Mouse (Mus musculus): ENCODE data around the gene Col6a2. TPM values are rescaled to one million over a fixed set of nuclear protein-coding genes. Genes with fewer than 3 reads are reported as not detected.

Col6a2 gene
- 14.8 and 18.7 TPM in 2 replicates for polyA plus RNA-seq (2016; fragmentation: Nextera tagmentation; extraction: Ambion mirVana)

- Histone ChIP-seq H3K9ac (peak within 1 kb of the TSS; percentile 33; the same call in 1 of the 2 replicates), H3K36me3 (replicated peaks) (no peaks in the 10 kb centered on the region), H3K27ac (no peak within 1 kb of the TSS), H3K4me2 (peak within 1 kb of the TSS; percentile 58), H3K27me3 (0 out of 2 replicates have a peak, but pooled peaks cover 14% of the 10 kb centered on the region), H3K9me3 (no peaks in the 10 kb centered on the region), H3K4me1 (peaks cover 10% of the 10 kb centered on the region), H3K4me3 (replicated peaks) (peak within 1 kb of the TSS; percentile 38)
- 3% methylated on average over 30 of the region's 31 CpGs for WGBS
- peak; percentile 81 for ATAC-seq (ENCODE audit: low FRiP score)
These were observed at the start of gene Col6a2 for GRCm38 (mm10) chr10:76622928-76623680. Col6a2 (minus strand) TSS chr10:76623630.

- Histone ChIP-seq H3K4me2 (no peak overlapping the region), H3K4me1 (no peaks in the 10 kb centered on the region), H3K9me3 (no peaks in the 10 kb centered on the region), H3K27me3 (no peaks in the 10 kb centered on the region), H3K9ac (no peak overlapping the region), H3K4me3 (replicated peaks) (no peak overlapping the region), H3K36me3 (replicated peaks) (no peaks in the 10 kb centered on the region), H3K27ac (no peak overlapping the region)
- 81% methylated on average over 9 of the region's 9 CpGs for WGBS
- no peak for ATAC-seq (ENCODE audit: low FRiP score)
These were observed 48.5 kb upstream of the Col6a2 start for GRCm38 (mm10) chr10:76671939-76672338.

GRCm38 (mm10) chr10:76668947-76669284 lies 45.5 kb upstream of the Col6a2 start:
- 80% methylated on average over 7 of the region's 7 CpGs for WGBS
- Histone ChIP-seq H3K9me3 (no peaks in the 10 kb centered on the region), H3K4me3 (replicated peaks) (no peak overlapping the region), H3K9ac (no peak overlapping the region), H3K27me3 (no peaks in the 10 kb centered on the region), H3K36me3 (replicated peaks) (no peaks in the 10 kb centered on the region), H3K27ac (no peak overlapping the region), H3K4me1 (no peaks in the 10 kb centered on the region), H3K4me2 (no peak overlapping the region)
- ATAC-seq (ENCODE audit: low FRiP score) = no peak

- H3K4me2 ChIP-seq = no peak overlapping the region
- no peaks in the 10 kb centered on the region for H3K9me3 ChIP-seq
- H3K4me1 ChIP-seq = no peaks in the 10 kb centered on the region
- no peak for ATAC-seq (ENCODE audit: low FRiP score)
- H3K27me3 ChIP-seq = no peaks in the 10 kb centered on the region
- no peaks in the 10 kb centered on the region for H3K36me3 ChIP-seq (replicated peaks)
- H3K27ac ChIP-seq = no peak overlapping the region
- no peak overlapping the region for H3K9ac ChIP-seq
- 94% methylated on average over 4 of the region's 4 CpGs for WGBS
- H3K4me3 ChIP-seq (replicated peaks) = no peak overlapping the region
These were observed 45.0 kb upstream of the Col6a2 start for GRCm38 (mm10) chr10:76668261-76668946.

GRCm38 (mm10) chr10:76667197-76667805 lies 43.9 kb upstream of the Col6a2 start:
- no peak overlapping the region for H3K9ac ChIP-seq
- H3K27ac ChIP-seq = no peak overlapping the region
- ATAC-seq (ENCODE audit: low FRiP score) = no peak
- H3K4me2 ChIP-seq = no peak overlapping the region
- H3K36me3 ChIP-seq (replicated peaks) = no peaks in the 10 kb centered on the region
- 90% methylated on average over 1 of the region's 1 CpGs for WGBS
- H3K4me1 ChIP-seq = no peaks in the 10 kb centered on the region
- H3K4me3 ChIP-seq (replicated peaks) = no peak overlapping the region
- H3K27me3 ChIP-seq = no peaks in the 10 kb centered on the region
- H3K9me3 ChIP-seq = no peaks in the 10 kb centered on the region

GRCm38 (mm10) chr10:76665551-76665950 lies 42.1 kb upstream of the Col6a2 start:
- Histone ChIP-seq H3K27me3 (no peaks in the 10 kb centered on the region), H3K9me3 (no peaks in the 10 kb centered on the region), H3K4me1 (no peaks in the 10 kb centered on the region), H3K9ac (no peak overlapping the region), H3K36me3 (replicated peaks) (no peaks in the 10 kb centered on the region), H3K4me2 (no peak overlapping the region), H3K4me3 (replicated peaks) (no peak overlapping the region), H3K27ac (no peak overlapping the region)
- ATAC-seq (ENCODE audit: low FRiP score) = no peak
- WGBS = 92% methylated on average over 11 of the region's 11 CpGs

GRCm38 (mm10) chr10:76664156-76665115 lies 41.0 kb upstream of the Col6a2 start:
- Histone ChIP-seq H3K9me3 (no peaks in the 10 kb centered on the region), H3K4me3 (replicated peaks) (no peak overlapping the region), H3K4me2 (no peak overlapping the region), H3K36me3 (replicated peaks) (no peaks in the 10 kb centered on the region), H3K27ac (no peak overlapping the region), H3K9ac (no peak overlapping the region), H3K27me3 (no peaks in the 10 kb centered on the region), H3K4me1 (no peaks in the 10 kb centered on the region)
- ATAC-seq (ENCODE audit: low FRiP score) = no peak
- 86% methylated on average over 20 of the region's 20 CpGs for WGBS

DNA sequence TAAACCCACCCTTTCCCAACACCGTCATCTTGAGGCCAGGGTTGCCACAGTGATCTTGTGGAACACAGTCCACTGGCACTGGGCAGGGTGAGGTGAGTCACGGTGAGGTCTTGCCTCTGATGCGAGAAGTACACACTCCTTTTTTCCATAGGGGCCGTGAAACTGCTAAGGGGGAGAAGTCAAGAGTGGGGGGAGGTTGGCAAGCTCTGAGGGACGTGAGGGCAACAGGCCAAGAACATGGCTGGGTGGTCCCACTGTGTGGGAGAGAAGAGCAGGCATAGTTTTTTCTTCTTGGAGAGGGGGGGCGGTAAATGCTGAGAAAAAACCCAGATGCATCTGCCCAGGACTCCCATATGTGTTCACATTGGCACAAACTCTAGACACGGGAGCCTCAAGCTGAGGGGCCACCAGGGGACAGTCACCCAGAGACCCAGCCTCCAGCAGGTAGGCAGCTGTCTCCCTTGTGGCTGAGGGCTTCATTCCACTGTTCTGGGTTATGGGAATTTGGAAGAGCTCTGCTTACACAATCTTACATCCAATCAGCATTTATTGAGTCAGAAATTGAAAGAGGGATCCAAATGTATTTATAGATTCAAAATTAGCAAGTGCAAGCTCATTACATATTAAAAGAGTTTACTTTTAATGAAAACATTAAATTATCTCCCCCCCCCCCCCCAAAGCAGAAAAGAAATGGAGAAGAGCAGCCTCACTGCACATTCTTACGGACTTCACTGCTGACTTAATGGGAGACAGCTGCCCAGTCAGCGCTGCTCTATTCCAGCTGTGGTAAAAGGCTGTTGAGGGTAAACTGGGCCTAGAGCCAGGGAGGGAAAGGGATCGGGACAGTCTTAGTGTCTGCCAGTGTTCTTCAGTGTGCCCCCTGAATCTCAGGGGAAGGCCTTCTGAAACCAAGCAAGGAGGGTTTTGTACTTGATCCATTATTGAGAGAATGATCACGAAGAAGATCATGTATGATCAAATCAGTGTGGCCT lies 30.2 kb upstream of the Col6a2 start:
- Histone ChIP-seq H3K4me3 (replicated peaks) (no peak overlapping the region), H3K4me2 (no peak overlapping the region), H3K27ac (no peak overlapping the region), H3K27me3 (no peaks in the 10 kb centered on the region), H3K9ac (no peak overlapping the region), H3K4me1 (no peaks in the 10 kb centered on the region), H3K9me3 (no peaks in the 10 kb centered on the region), H3K36me3 (replicated peaks) (no peaks in the 10 kb centered on the region)
- ATAC-seq (ENCODE audit: low FRiP score) = no peak
- WGBS = 86% methylated on average over 11 of the region's 11 CpGs

DNA sequence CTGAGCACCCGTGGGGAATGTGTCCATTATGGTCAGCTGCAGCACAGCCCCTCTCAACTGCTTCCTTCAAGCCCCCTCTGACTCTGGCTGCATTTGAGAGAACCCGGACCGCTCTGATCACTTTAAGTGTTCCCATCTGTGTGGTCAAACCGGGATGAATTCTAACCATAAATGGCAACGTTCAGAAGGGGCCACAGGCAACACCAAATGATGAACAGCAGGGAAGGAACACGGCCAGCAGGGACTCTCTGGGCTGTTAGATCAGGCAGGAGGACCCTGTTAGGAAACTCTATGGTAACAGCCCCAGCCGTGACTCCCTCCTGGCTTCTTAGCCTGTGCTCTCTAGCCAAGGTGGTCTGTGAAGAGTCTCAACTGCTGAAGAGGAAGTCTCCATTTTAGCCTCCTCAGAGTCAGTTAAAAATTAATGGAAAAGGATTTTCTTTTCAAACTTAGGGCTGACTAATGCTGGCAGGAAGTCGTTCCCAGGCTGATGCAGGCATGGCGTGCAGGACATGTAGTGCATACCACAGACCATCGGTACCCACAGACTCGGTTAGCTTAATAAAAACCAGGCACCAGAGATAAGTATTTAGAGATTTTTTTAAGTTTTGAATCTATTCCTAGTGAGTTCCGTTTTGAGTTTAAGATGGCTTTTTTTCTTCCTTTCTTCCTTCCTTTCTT lies 27.4 kb upstream of the Col6a2 start:
- no peak overlapping the region for H3K4me3 ChIP-seq (replicated peaks)
- ATAC-seq (ENCODE audit: low FRiP score) = no peak
- 83% methylated on average over 12 of the region's 12 CpGs for WGBS
- no peaks in the 10 kb centered on the region for H3K36me3 ChIP-seq (replicated peaks)
- H3K27ac ChIP-seq = no peak overlapping the region
- no peak overlapping the region for H3K4me2 ChIP-seq
- H3K9ac ChIP-seq = no peak overlapping the region
- H3K9me3 ChIP-seq = no peaks in the 10 kb centered on the region
- H3K4me1 ChIP-seq = no peaks in the 10 kb centered on the region
- no peaks in the 10 kb centered on the region for H3K27me3 ChIP-seq

- 92% methylated on average over 10 of the region's 10 CpGs for WGBS
- no peak for ATAC-seq (ENCODE audit: low FRiP score)
- Histone ChIP-seq H3K4me1 (no peaks in the 10 kb centered on the region), H3K36me3 (replicated peaks) (no peaks in the 10 kb centered on the region), H3K4me2 (no peak overlapping the region), H3K9ac (no peak overlapping the region), H3K27ac (no peak overlapping the region), H3K27me3 (no peaks in the 10 kb centered on the region), H3K9me3 (no peaks in the 10 kb centered on the region), H3K4me3 (replicated peaks) (no peak overlapping the region)
These were observed 25.3 kb upstream of the Col6a2 start for GRCm38 (mm10) chr10:76648738-76649137.

- WGBS = 70% methylated on average over 3 of the region's 3 CpGs
These were observed 24.0 kb upstream of the Col6a2 start for GRCm38 (mm10) chr10:76647390-76647789.

More at GRCm38 (mm10) chr10:76647390-76647789, 24.0 kb upstream of the Col6a2 start:
- Histone ChIP-seq H3K9me3 (no peaks in the 10 kb centered on the region), H3K27ac (no peak overlapping the region), H3K4me2 (no peak overlapping the region), H3K9ac (no peak overlapping the region), H3K36me3 (replicated peaks) (no peaks in the 10 kb centered on the region), H3K4me1 (no peaks in the 10 kb centered on the region), H3K27me3 (no peaks in the 10 kb centered on the region), H3K4me3 (replicated peaks) (no peak overlapping the region)
- ATAC-seq (ENCODE audit: low FRiP score) = no peak

Measured in forebrain, embryonic 12.5 days (tissue).